Mouse (Mus musculus) limb, embryonic 12.5 days (tissue): ENCODE measurements around the gene Med6. TPM values are rescaled to one million over a fixed set of nuclear protein-coding genes. Genes with fewer than 3 reads are reported as not detected.
A peak's percentile ranks its signal among the peaks of the same experiment; 100 is the strongest.

ENCODE experiments used
- ATAC-seq: fragments of 200-750 bp; cut with Nextera tagmentation; 2 replicates; pipeline ENCODE4 v1.8.0; 2017; ENCODE audit warnings: low read depth, moderate TSS enrichment; ENCODE audit not compliant: insufficient number of reproducible peaks, insufficient read depth, low FRiP score, low TSS enrichment
- H3K27ac ChIP-seq: fragments of 300-500 bp; sonication (generic); 2 replicates; pipeline ENCODE4 v1.5.1; 2016; ENCODE audit warnings: mild to moderate bottlenecking, moderate library complexity
- H3K27me3 ChIP-seq: fragments of 300-500 bp; sonication (generic); 2 replicates; pipeline ENCODE4 v1.6.1; 2016; ENCODE audit warnings: mild to moderate bottlenecking, moderate library complexity
- H3K36me3 ChIP-seq: fragments of 300-500 bp; sonication (generic); 2 replicates; pipeline ENCODE4 v1.6.1; 2016; ENCODE audit warnings: mild to moderate bottlenecking, moderate library complexity
- H3K4me1 ChIP-seq: fragments of 300-500 bp; sonication (generic); replicated peaks from 2 replicates; pipeline ENCODE4 v1.6.1; 2016
- H3K4me2 ChIP-seq: fragments of 300-500 bp; sonication (generic); 2 replicates; pipeline ENCODE4 v1.6.1; 2016; ENCODE audit warnings: mild to moderate bottlenecking, moderate library complexity
- H3K4me3 ChIP-seq: fragments of 300-500 bp; sonication (generic); replicated peaks from 2 replicates; pipeline ENCODE4 v1.5.1; 2016; ENCODE audit warnings: mild to moderate bottlenecking
- H3K9ac ChIP-seq: fragments of 300-500 bp; sonication (generic); replicated peaks from 2 replicates; pipeline ENCODE4 v1.6.1; 2016; ENCODE audit warnings: mild to moderate bottlenecking, moderate library complexity
- H3K9me3 ChIP-seq: fragments of 300-500 bp; sonication (generic); 2 replicates; pipeline ENCODE4 v1.6.1; 2016; ENCODE audit warnings: mild to moderate bottlenecking, moderate library complexity
- WGBS: fragments of 180-500 bp; shearing (Covaris S2); methylation state at CpG from one replicate; pipeline ENCODE4 v1.1.7; 2016; 5-methylcytosine and 5-hydroxymethylcytosine counted together
- polyA plus RNA-seq: library from polyadenylated mRNA; unstranded; fragments of >200 nt; fragmentation: Nextera tagmentation; extraction: Ambion mirVana; gene quantifications from 2 replicates; pipeline ENCODE4 v1.2.1, GENCODE M21; 2016

The Med6 gene
- 87.2 and 91.8 TPM in 2 replicates for polyA plus RNA-seq

GRCm38 (mm10) chr12:81594902-81595671 is at the start of gene Med6:
Gene Med6, minus strand, starts transcription at chr12:81595008.
- peak; percentile 95 for ATAC-seq
- whole genome bisulfite sequencing, result 4% methylated on average over 36 of the region's 36 CpGs
- Histone ChIP-seq H3K27me3 (no peaks in the 10 kb centered on the region), H3K4me2 (peak within 1 kb of the TSS; percentile 76), H3K9me3 (no peaks in the 10 kb centered on the region), H3K9ac (peak within 1 kb of the TSS; percentile 66), H3K4me3 (peak within 1 kb of the TSS; percentile 68), H3K4me1 (peaks cover 7% of the 10 kb centered on the region; the same call in 1 of the 2 replicates), H3K36me3 (peaks cover 10% of the 10 kb centered on the region; the same call in 1 of the 2 replicates), H3K27ac (no peak within 1 kb of the TSS)

- Histone ChIP-seq H3K27me3 (peaks cover 2% of the 10 kb centered on the region; the same call in 1 of the 2 replicates), H3K9me3 (no peaks in the 10 kb centered on the region), H3K4me1 (no peaks in the 10 kb centered on the region), H3K4me3 (no peak overlapping the region), H3K36me3 (no peaks in the 10 kb centered on the region), H3K27ac (no peak overlapping the region), H3K9ac (no peak overlapping the region), H3K4me2 (no peak overlapping the region)
- WGBS, result 76% methylated on average over 11 of the region's 11 CpGs
- ATAC-seq, result no peak
These were observed 47.7 kb upstream of the Med6 start for GRCm38 (mm10) chr12:81642361-81643082.

GRCm38 (mm10) chr12:81640656-81641055 is 45.8 kb upstream of the Med6 start:
- Histone ChIP-seq H3K4me2 (no peak overlapping the region), H3K4me1 (no peaks in the 10 kb centered on the region), H3K27me3 (peaks cover 2% of the 10 kb centered on the region; the same call in 1 of the 2 replicates), H3K9ac (no peak overlapping the region), H3K9me3 (no peaks in the 10 kb centered on the region), H3K4me3 (no peak overlapping the region), H3K27ac (no peak overlapping the region), H3K36me3 (no peaks in the 10 kb centered on the region)
- 59% methylated on average over 5 of the region's 5 CpGs for WGBS
- ATAC-seq, result no peak

- 73% methylated on average over 2 of the region's 2 CpGs for WGBS
- no peak overlapping the region for H3K9ac ChIP-seq
- H3K4me2 ChIP-seq, result no peak overlapping the region
- H3K27me3 ChIP-seq, result peaks cover 62% of the 10 kb centered on the region
- H3K27ac ChIP-seq, result no peak overlapping the region
- H3K4me1 ChIP-seq, result peaks cover 15% of the 10 kb centered on the region
- no peaks in the 10 kb centered on the region for H3K36me3 ChIP-seq
- H3K9me3 ChIP-seq, result no peaks in the 10 kb centered on the region
- ATAC-seq, result no peak
- no peak overlapping the region for H3K4me3 ChIP-seq
These were observed 38.4 kb upstream of the Med6 start for GRCm38 (mm10) chr12:81633246-81633645.

- Histone ChIP-seq H3K9ac (peak overlapping the region; percentile 67), H3K9me3 (no peaks in the 10 kb centered on the region), H3K36me3 (no peaks in the 10 kb centered on the region), H3K27ac (no peak overlapping the region), H3K4me2 (peak overlapping the region; percentile 97), H3K4me1 (peaks cover 15% of the 10 kb centered on the region), H3K4me3 (peak overlapping the region; percentile 59), H3K27me3 (peaks cover 73% of the 10 kb centered on the region)
- ATAC-seq, result no peak
- 3% methylated on average over 30 of the region's 31 CpGs for WGBS
These were observed 37.0 kb upstream of the Med6 start for GRCm38 (mm10) chr12:81631661-81632401.

- Histone ChIP-seq H3K27ac (no peak within 1 kb of the TSS), H3K9me3 (no peaks in the 10 kb centered on the region), H3K27me3 (peaks cover 80% of the 10 kb centered on the region), H3K4me1 (peaks cover 15% of the 10 kb centered on the region), H3K4me3 (peak within 1 kb of the TSS; percentile 59), H3K36me3 (no peaks in the 10 kb centered on the region), H3K4me2 (peak within 1 kb of the TSS; percentile 97), H3K9ac (peak within 1 kb of the TSS; percentile 67)
- WGBS, result under 1% methylated on average over 79 of the region's 82 CpGs
- ATAC-seq, result peak; percentile 42; the same call in 1 of the 2 replicates
These were observed 36.3 kb upstream of the Med6 start, which contains the start of gene Ttc9 for GRCm38 (mm10) chr12:81630915-81631660. Gene Ttc9, plus strand, starts transcription at chr12:81631249.

GRCm38 (mm10) chr12:81630520-81630914 is 35.7 kb upstream of the Med6 start:
- peak overlapping the region; percentile 67; the same call in 1 of the 2 replicates for H3K9ac ChIP-seq
- H3K9me3 ChIP-seq, result no peaks in the 10 kb centered on the region
- H3K27ac ChIP-seq, result no peak overlapping the region
- H3K4me2 ChIP-seq, result peak overlapping the region; percentile 97
- no peaks in the 10 kb centered on the region for H3K36me3 ChIP-seq
- WGBS, result 2% methylated on average over 16 of the region's 16 CpGs
- peaks cover 86% of the 10 kb centered on the region for H3K27me3 ChIP-seq
- H3K4me3 ChIP-seq, result peak overlapping the region; percentile 59
- peaks cover 15% of the 10 kb centered on the region for H3K4me1 ChIP-seq
- peak; percentile 59; the same call in 1 of the 2 replicates for ATAC-seq

GRCm38 (mm10) chr12:81628091-81628490 is 33.3 kb upstream of the Med6 start:
- H3K27me3 ChIP-seq, result peaks cover 74% of the 10 kb centered on the region
- no peaks in the 10 kb centered on the region for H3K36me3 ChIP-seq
- WGBS, result 81% methylated on average over 4 of the region's 4 CpGs
- H3K4me2 ChIP-seq, result no peak overlapping the region
- H3K9ac ChIP-seq, result no peak overlapping the region
- no peak overlapping the region for H3K27ac ChIP-seq
- H3K4me3 ChIP-seq, result no peak overlapping the region
- H3K9me3 ChIP-seq, result no peaks in the 10 kb centered on the region
- H3K4me1 ChIP-seq, result peaks cover 15% of the 10 kb centered on the region
- ATAC-seq, result no peak

GRCm38 (mm10) chr12:81627426-81627825 is 32.6 kb upstream of the Med6 start:
- no peak for ATAC-seq
- 81% methylated on average over 6 of the region's 6 CpGs for WGBS
- peaks cover 15% of the 10 kb centered on the region for H3K4me1 ChIP-seq
- no peak overlapping the region for H3K4me3 ChIP-seq
- H3K27me3 ChIP-seq, result peaks cover 67% of the 10 kb centered on the region
- no peaks in the 10 kb centered on the region for H3K9me3 ChIP-seq
- no peak overlapping the region for H3K9ac ChIP-seq
- H3K36me3 ChIP-seq, result no peaks in the 10 kb centered on the region
- H3K27ac ChIP-seq, result no peak overlapping the region
- H3K4me2 ChIP-seq, result no peak overlapping the region

GRCm38 (mm10) chr12:81626226-81626861 is 31.5 kb upstream of the Med6 start:
- Histone ChIP-seq H3K9ac (no peak overlapping the region), H3K27me3 (peaks cover 56% of the 10 kb centered on the region), H3K9me3 (no peaks in the 10 kb centered on the region), H3K27ac (no peak overlapping the region), H3K4me3 (no peak overlapping the region), H3K4me1 (peaks cover 9% of the 10 kb centered on the region), H3K4me2 (no peak overlapping the region), H3K36me3 (no peaks in the 10 kb centered on the region)
- 73% methylated on average over 12 of the region's 12 CpGs for WGBS
- ATAC-seq, result no peak
